Mouse (Mus musculus) neural tube, embryonic 14.5 days (tissue): Measurements from ENCODE around the gene Gm20388. TPM values are rescaled to one million over a fixed set of nuclear protein-coding genes. Genes with fewer than 3 reads are reported as not detected.

ENCODE experiments used
- ATAC-seq: fragments of 200-750 bp; cut with Nextera tagmentation; 2 replicates; pipeline ENCODE4 v1.8.0; 2017; ENCODE audit warnings: low read depth, mild to moderate bottlenecking, moderate TSS enrichment, moderate library complexity
- H3K27ac ChIP-seq: fragments of 300-500 bp; sonication (generic); 2 replicates; pipeline ENCODE4 v1.5.1; 2014; ENCODE audit warnings: low read depth, mild to moderate bottlenecking, control low read depth, low read length, moderate library complexity, mixed read lengths
- H3K27me3 ChIP-seq: fragments of 300-500 bp; sonication (generic); 2 replicates; pipeline ENCODE4 v1.6.1; 2014; ENCODE audit warnings: low read length; ENCODE audit not compliant: control insufficient read depth, insufficient read depth
- H3K36me3 ChIP-seq: fragments of 300-500 bp; sonication (generic); 2 replicates; pipeline ENCODE4 v1.6.1; 2014; ENCODE audit warnings: low read length, mixed read lengths; ENCODE audit not compliant: control insufficient read depth, insufficient read depth
- H3K4me1 ChIP-seq: fragments of 300-500 bp; sonication (generic); 2 replicates; pipeline ENCODE4 v1.6.1; 2014; ENCODE audit warnings: low read length; ENCODE audit not compliant: control insufficient read depth, insufficient read depth
- H3K4me2 ChIP-seq: fragments of 300-500 bp; sonication (generic); 2 replicates; pipeline ENCODE4 v1.6.1; 2014; ENCODE audit warnings: mild to moderate bottlenecking, low read depth, low read length, control low read depth
- H3K4me3 ChIP-seq: fragments of 300-500 bp; sonication (generic); 2 replicates; pipeline ENCODE4 v1.5.1; 2014; ENCODE audit warnings: low read depth, low read length, control low read depth, mixed read lengths
- H3K9ac ChIP-seq: fragments of 300-500 bp; sonication (generic); replicated peaks from 2 replicates; pipeline ENCODE4 v1.6.1; 2014; ENCODE audit warnings: low read depth, mild to moderate bottlenecking, control low read depth, low read length, mixed read lengths
- H3K9me3 ChIP-seq: fragments of 300-500 bp; sonication (generic); 2 replicates; pipeline ENCODE4 v1.6.1; 2016; ENCODE audit warnings: low read length; ENCODE audit not compliant: control insufficient read depth
- WGBS: fragments of 180-500 bp; shearing (Covaris S2); extraction: QIAGEN DNeasy Blood & Tissue Kit; methylation state at CpG from one replicate; pipeline ENCODE4 v1.1.7; 2014; 5-methylcytosine and 5-hydroxymethylcytosine counted together
- polyA plus RNA-seq: library from polyadenylated mRNA; unstranded; fragments of >200 nt; fragmentation: Nextera tagmentation; extraction: Ambion mirVana; gene quantifications from 2 replicates; pipeline ENCODE4 v1.2.1, GENCODE M21; 2014

The Gm20388 gene
- polyA plus RNA-seq, 1 experiment from 2014 or later, result 10.3 TPM

- Histone ChIP-seq H3K27ac (no peak overlapping the region), H3K4me2 (no peak overlapping the region), H3K9me3 (no peaks in the 10 kb centered on the region), H3K27me3 (no peaks in the 10 kb centered on the region), H3K36me3 (peaks cover 24% of the 10 kb centered on the region), H3K4me3 (no peak overlapping the region), H3K9ac (no peak overlapping the region), H3K4me1 (no peaks in the 10 kb centered on the region)
- WGBS, result 92% methylated on average over 6 of the region's 6 CpGs
- ATAC-seq, result no peak
Observed at GRCm38 (mm10) chr8:123836354-123836753, 3925.7 kb downstream of the Gm20388 start.

- 74% methylated on average over 9 of the region's 9 CpGs for WGBS
- ATAC-seq, result no peak
- H3K4me2 ChIP-seq, result no peak overlapping the region
- no peak overlapping the region for H3K4me3 ChIP-seq
- H3K27me3 ChIP-seq, result no peaks in the 10 kb centered on the region
- peaks cover 13% of the 10 kb centered on the region for H3K36me3 ChIP-seq
- no peak overlapping the region for H3K9ac ChIP-seq
- no peaks in the 10 kb centered on the region for H3K4me1 ChIP-seq
- H3K9me3 ChIP-seq, result no peaks in the 10 kb centered on the region
- no peak overlapping the region for H3K27ac ChIP-seq
Observed at GRCm38 (mm10) chr8:123838496-123838895, 3927.9 kb downstream of the Gm20388 start.

- WGBS, result 94% methylated on average over 15 of the region's 15 CpGs
- no peak overlapping the region for H3K4me2 ChIP-seq
- no peaks in the 10 kb centered on the region for H3K27me3 ChIP-seq
- H3K27ac ChIP-seq, result no peak overlapping the region
- no peaks in the 10 kb centered on the region for H3K4me1 ChIP-seq
- ATAC-seq, result no peak
- H3K4me3 ChIP-seq, result no peak overlapping the region
- H3K9me3 ChIP-seq, result no peaks in the 10 kb centered on the region
- no peaks in the 10 kb centered on the region for H3K36me3 ChIP-seq
- no peak overlapping the region for H3K9ac ChIP-seq
Observed at GRCm38 (mm10) chr8:123840578-123841345, 3930.1 kb downstream of the Gm20388 start.

GRCm38 (mm10) chr8:123842086-123842485, 3931.4 kb downstream of the Gm20388 start:
- ATAC-seq, result no peak

GRCm38 (mm10) chr8:123844341-123844740, 3933.7 kb downstream of the Gm20388 start:
- Histone ChIP-seq H3K4me1 (no peaks in the 10 kb centered on the region), H3K9ac (no peak overlapping the region), H3K27me3 (no peaks in the 10 kb centered on the region), H3K4me3 (no peak overlapping the region), H3K9me3 (no peaks in the 10 kb centered on the region), H3K4me2 (no peak overlapping the region), H3K27ac (no peak overlapping the region), H3K36me3 (no peaks in the 10 kb centered on the region)
- ATAC-seq, result no peak
- WGBS, result 89% methylated on average over 7 of the region's 7 CpGs

More at GRCm38 (mm10) chr8:123842086-123842485, 3931.4 kb downstream of the Gm20388 start:
- WGBS, result 91% methylated on average over 12 of the region's 12 CpGs
- Histone ChIP-seq H3K4me3 (no peak overlapping the region), H3K9me3 (no peaks in the 10 kb centered on the region), H3K4me2 (no peak overlapping the region), H3K9ac (no peak overlapping the region), H3K27ac (no peak overlapping the region), H3K27me3 (no peaks in the 10 kb centered on the region), H3K4me1 (no peaks in the 10 kb centered on the region), H3K36me3 (no peaks in the 10 kb centered on the region)

GRCm38 (mm10) chr8:123845114-123845513, 3934.5 kb downstream of the Gm20388 start:
- H3K27me3 ChIP-seq, result no peaks in the 10 kb centered on the region
- no peaks in the 10 kb centered on the region for H3K36me3 ChIP-seq
- H3K9me3 ChIP-seq, result no peaks in the 10 kb centered on the region
- no peak overlapping the region for H3K27ac ChIP-seq
- WGBS, result 82% methylated on average over 13 of the region's 13 CpGs
- no peak overlapping the region for H3K9ac ChIP-seq
- H3K4me2 ChIP-seq, result no peak overlapping the region
- no peaks in the 10 kb centered on the region for H3K4me1 ChIP-seq
- ATAC-seq, result no peak
- no peak overlapping the region for H3K4me3 ChIP-seq

GRCm38 (mm10) chr8:123845991-123846390, 3935.3 kb downstream of the Gm20388 start:
- Histone ChIP-seq H3K27ac (no peak overlapping the region), H3K27me3 (no peaks in the 10 kb centered on the region), H3K4me1 (no peaks in the 10 kb centered on the region), H3K36me3 (no peaks in the 10 kb centered on the region), H3K4me3 (no peak overlapping the region), H3K4me2 (no peak overlapping the region), H3K9ac (no peak overlapping the region), H3K9me3 (no peaks in the 10 kb centered on the region)
- no peak for ATAC-seq
- 92% methylated on average over 10 of the region's 10 CpGs for WGBS

GRCm38 (mm10) chr8:123846509-123846908, 3935.9 kb downstream of the Gm20388 start:
- Histone ChIP-seq H3K9me3 (no peaks in the 10 kb centered on the region), H3K4me3 (no peak overlapping the region), H3K4me1 (no peaks in the 10 kb centered on the region), H3K27me3 (no peaks in the 10 kb centered on the region), H3K36me3 (no peaks in the 10 kb centered on the region), H3K9ac (no peak overlapping the region), H3K4me2 (no peak overlapping the region), H3K27ac (no peak overlapping the region)
- ATAC-seq, result no peak
- WGBS, result 90% methylated on average over 12 of the region's 12 CpGs

- 66% methylated on average over 3 of the region's 3 CpGs for WGBS
- Histone ChIP-seq H3K4me1 (no peaks in the 10 kb centered on the region), H3K9ac (no peak overlapping the region), H3K4me3 (no peak overlapping the region), H3K9me3 (no peaks in the 10 kb centered on the region), H3K36me3 (no peaks in the 10 kb centered on the region), H3K27ac (no peak overlapping the region), H3K4me2 (no peak overlapping the region), H3K27me3 (no peaks in the 10 kb centered on the region)
- ATAC-seq, result no peak
Observed at GRCm38 (mm10) chr8:123847546-123847945, 3936.9 kb downstream of the Gm20388 start.
